Mouse (Mus musculus): ENCODE measurements around the gene Stum. TPM values are rescaled to one million over a fixed set of nuclear protein-coding genes. Genes with fewer than 3 reads are reported as not detected.
"Not testable (repeated sequence)": the region's sequence is repeated elsewhere in the genome, so short reads cannot be mapped to it uniquely, and the experiment has no call there.

Stum gene
- polyA plus RNA-seq, 1 experiment from 2014 or later: 5.5 TPM

DNA sequence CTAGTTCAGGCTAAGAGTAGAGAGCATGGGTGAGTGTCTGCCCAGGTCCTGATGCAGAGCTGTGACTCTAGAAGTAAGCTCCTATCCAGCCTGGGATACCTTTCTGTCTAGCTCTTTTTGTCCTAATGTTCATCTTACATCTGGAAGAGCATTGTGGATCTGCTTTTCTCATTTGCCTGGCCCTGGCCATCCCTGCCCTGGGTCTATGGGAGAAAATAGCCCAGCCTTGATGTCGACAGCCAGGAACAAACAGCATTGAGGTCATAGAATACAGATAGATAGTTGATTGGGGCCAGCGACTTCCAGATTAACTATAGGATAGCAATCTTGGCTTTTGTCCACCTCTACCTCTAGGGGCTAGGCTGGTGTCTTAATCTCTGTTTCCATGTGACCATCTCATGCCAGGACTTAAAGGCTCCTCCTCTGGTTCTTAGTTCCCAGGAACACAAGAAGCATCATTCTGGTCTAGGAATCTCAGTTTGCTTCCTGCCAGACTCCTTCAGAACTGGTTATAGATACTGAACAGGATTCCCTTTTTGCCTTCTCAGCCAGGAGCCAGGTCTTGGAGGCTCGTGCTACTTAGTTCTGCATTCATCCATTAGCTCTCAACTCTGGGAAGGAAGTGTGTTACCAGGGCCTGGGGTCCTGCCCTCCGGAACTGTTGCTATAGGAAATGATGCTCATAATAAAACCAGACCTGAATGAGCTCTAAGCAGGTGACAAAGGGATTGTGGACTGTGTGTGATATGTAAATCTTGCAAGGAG, 82.4 kb downstream of the Stum start:
- Histone ChIP-seq H3K4me3 (no peak overlapping the region), H3K4me1 (replicated peaks) (peaks cover 14% of the 10 kb centered on the region), H3K36me3 (no peaks in the 10 kb centered on the region), H3K9me3 (no peaks in the 10 kb centered on the region), H3K9ac (no peak overlapping the region), H3K4me2 (no peak overlapping the region), H3K27ac (replicated peaks) (no peak overlapping the region), H3K27me3 (no peaks in the 10 kb centered on the region)
- ATAC-seq (ENCODE audit: low read depth): no peak
- WGBS: 82% methylated on average over 4 of the region's 4 CpGs

DNA sequence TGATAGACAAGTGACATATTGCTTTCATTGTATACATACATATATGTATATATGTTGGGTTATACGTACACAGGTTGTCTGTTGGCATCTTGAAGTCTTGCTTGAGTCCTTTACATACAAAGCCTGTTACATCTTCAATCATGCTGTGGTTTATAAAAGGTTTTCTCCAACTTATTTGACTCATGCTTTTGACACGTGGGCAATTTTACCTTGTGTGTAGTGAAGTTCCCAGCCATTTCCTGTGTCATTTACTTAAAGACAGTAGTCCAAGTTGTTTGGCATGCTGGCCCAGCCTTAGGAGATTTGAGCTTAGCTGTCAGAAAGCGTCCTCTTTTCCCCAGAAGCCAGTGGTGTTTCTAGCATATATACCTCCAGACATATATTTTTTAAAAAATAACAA, 84.9 kb downstream of the Stum start:
- no peaks in the 10 kb centered on the region for H3K36me3 ChIP-seq
- no peak overlapping the region for H3K4me3 ChIP-seq
- no peak overlapping the region for H3K27ac ChIP-seq (replicated peaks)
- peaks cover 6% of the 10 kb centered on the region for H3K4me1 ChIP-seq (replicated peaks)
- H3K4me2 ChIP-seq: no peak overlapping the region
- H3K9me3 ChIP-seq: no peaks in the 10 kb centered on the region
- WGBS: 78% methylated on average over 3 of the region's 3 CpGs
- ATAC-seq (ENCODE audit: low read depth): no peak
- no peak overlapping the region for H3K9ac ChIP-seq
- no peaks in the 10 kb centered on the region for H3K27me3 ChIP-seq

DNA sequence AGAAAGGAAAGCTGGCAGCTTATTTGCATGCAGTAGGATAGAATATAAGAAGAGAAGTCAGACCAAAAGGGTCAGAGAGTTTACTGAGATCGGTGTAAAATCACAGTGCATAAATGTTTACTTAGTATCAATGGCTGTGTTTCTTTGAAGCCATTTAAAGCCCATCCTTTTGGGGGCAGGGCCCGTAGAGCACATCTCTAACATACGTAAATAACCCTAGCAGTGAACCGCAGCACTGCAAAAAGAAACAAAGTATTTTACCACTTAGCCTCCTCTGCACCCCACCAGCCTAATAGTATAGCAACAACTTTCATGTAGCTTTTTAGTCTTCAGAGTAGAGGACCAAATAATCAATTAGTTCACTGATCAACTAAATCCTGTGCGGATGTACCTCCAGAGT, 85.6 kb downstream of the Stum start:
- no peak overlapping the region for H3K9ac ChIP-seq
- H3K4me2 ChIP-seq: no peak overlapping the region
- no peak overlapping the region for H3K27ac ChIP-seq (replicated peaks)
- no peaks in the 10 kb centered on the region for H3K27me3 ChIP-seq
- 52% methylated on average over 5 of the region's 5 CpGs for WGBS
- no peak for ATAC-seq (ENCODE audit: low read depth)
- H3K4me1 ChIP-seq (replicated peaks): peaks cover 1% of the 10 kb centered on the region
- no peak overlapping the region for H3K4me3 ChIP-seq
- no peaks in the 10 kb centered on the region for H3K9me3 ChIP-seq
- H3K36me3 ChIP-seq: no peaks in the 10 kb centered on the region

- 87% methylated on average over 12 of the region's 12 CpGs for WGBS
- no peaks in the 10 kb centered on the region for H3K36me3 ChIP-seq
- no peaks in the 10 kb centered on the region; the same call in 1 of the 2 replicates for H3K4me1 ChIP-seq (replicated peaks)
- H3K27me3 ChIP-seq: no peaks in the 10 kb centered on the region
- no peak overlapping the region for H3K27ac ChIP-seq (replicated peaks)
- no peak overlapping the region for H3K4me3 ChIP-seq
- no peaks in the 10 kb centered on the region for H3K9me3 ChIP-seq
- no peak overlapping the region for H3K4me2 ChIP-seq
- no peak overlapping the region for H3K9ac ChIP-seq
- no peak for ATAC-seq (ENCODE audit: low read depth)
These were observed 89.4 kb downstream of the Stum start for GRCm38 (mm10) chr1:180393873-180394272.

GRCm38 (mm10) chr1:180393017-180393797, 90.1 kb downstream of the Stum start:
- Histone ChIP-seq H3K9me3 (no peaks in the 10 kb centered on the region), H3K27ac (replicated peaks) (no peak overlapping the region), H3K27me3 (no peaks in the 10 kb centered on the region), H3K4me1 (replicated peaks) (peaks cover 5% of the 10 kb centered on the region), H3K4me2 (no peak overlapping the region), H3K36me3 (no peaks in the 10 kb centered on the region), H3K4me3 (no peak overlapping the region), H3K9ac (no peak overlapping the region)
- WGBS: 78% methylated on average over 9 of the region's 9 CpGs
- no peak for ATAC-seq (ENCODE audit: low read depth)

DNA sequence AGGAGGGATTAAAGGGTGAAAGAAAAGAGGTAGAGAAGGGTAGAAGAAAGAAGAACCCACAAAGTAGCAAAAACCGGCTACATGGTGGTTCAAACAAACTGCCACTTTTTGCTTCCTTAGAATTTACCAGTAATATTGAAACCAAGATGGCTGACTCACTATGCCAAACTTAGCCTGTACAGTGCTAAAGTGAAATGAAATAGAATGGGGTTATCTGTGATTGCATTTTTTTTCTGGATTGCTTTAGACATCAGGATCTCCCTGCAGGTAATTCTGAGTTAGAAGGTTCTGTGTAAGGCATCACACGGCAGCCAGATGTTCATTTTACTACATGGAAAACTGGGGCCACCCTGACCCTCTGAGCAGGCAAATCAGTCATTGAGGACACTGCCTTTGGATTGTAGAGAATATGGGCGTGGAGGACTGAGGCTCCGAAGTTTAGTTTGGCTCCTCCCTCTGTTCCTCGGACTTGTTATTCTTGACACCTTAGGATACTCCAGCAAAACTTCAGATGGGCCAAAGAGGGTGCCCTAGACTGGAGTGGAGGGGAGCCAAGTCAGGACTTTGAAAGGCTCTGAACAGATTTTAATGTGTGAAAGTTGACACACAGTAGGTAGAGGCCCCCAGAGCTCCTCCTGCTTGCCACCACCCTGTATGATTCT, 91.0 kb downstream of the Stum start:
- Histone ChIP-seq H3K27ac (replicated peaks) (no peak overlapping the region), H3K27me3 (no peaks in the 10 kb centered on the region), H3K4me1 (replicated peaks) (peaks cover 12% of the 10 kb centered on the region), H3K4me2 (no peak overlapping the region), H3K4me3 (no peak overlapping the region), H3K9me3 (no peaks in the 10 kb centered on the region), H3K36me3 (no peaks in the 10 kb centered on the region), H3K9ac (no peak overlapping the region)
- WGBS: 85% methylated on average over 5 of the region's 5 CpGs
- no peak for ATAC-seq (ENCODE audit: low read depth)

DNA sequence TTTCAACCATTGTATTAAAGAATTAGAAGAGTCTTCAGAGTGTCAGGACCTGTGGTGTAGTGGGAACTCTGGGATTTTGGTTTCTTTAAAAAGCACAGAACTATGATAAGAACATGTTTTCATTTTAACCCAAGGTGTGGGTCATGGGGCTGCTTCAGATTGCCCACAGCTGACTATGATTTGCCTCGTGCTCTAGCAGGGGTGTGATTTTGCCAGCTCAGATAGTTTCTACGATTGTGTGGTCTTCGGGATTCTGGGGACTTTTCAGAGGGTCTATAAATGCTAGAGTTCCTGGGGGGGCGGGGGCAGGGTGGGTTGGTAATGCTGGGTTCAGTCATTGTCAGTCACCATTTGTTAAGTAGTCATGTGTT, 91.7 kb downstream of the Stum start:
- no peaks in the 10 kb centered on the region for H3K36me3 ChIP-seq
- no peak overlapping the region for H3K4me3 ChIP-seq
- no peaks in the 10 kb centered on the region for H3K9me3 ChIP-seq
- H3K9ac ChIP-seq: no peak overlapping the region
- ATAC-seq (ENCODE audit: low read depth): no peak
- no peak overlapping the region for H3K27ac ChIP-seq (replicated peaks)
- peaks cover 17% of the 10 kb centered on the region for H3K4me1 ChIP-seq (replicated peaks)
- 82% methylated on average over 4 of the region's 4 CpGs for WGBS
- H3K27me3 ChIP-seq: no peaks in the 10 kb centered on the region
- H3K4me2 ChIP-seq: no peak overlapping the region

DNA sequence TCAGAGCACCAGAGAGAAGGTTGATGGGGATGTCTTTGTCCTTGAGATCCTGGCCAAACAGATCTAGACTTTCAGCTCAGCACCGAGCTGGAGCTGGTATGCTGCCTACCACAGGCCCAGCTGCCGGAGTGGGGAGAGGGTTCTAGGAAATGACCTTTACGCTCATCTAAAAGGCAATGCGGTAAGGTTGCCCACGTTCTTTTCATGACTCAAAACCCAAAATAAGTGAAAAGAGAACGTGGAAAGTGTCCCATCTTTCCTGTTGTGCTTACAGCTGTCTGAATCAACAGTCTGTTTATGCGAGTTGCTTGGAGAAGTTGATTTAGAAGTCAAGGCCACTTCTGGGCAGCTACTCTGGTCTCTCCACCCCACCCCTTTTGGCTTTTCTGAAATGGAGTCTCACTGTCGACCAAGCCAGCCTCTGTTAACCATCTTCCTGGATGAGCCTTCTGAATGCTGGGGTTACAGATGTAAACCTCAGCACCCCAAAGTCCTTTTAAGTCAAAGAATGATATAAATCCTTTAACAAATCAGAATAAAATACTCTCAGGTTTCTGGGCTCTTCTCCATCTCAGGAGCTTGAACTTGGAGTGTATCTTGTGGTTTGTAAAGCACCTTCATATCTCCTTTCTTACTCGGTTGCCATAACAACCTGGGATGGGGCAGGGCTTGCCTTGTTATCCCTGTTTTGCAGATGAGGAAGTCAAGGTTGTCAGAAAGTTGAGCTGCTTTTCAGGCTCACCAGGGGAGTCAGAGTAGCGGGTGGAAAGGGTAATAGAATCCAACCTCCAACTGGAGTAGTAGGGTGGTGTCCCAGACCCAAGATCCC, 92.3 kb downstream of the Stum start:
- H3K9me3 ChIP-seq: no peaks in the 10 kb centered on the region
- peaks cover 22% of the 10 kb centered on the region for H3K4me1 ChIP-seq (replicated peaks)
- no peak overlapping the region for H3K27ac ChIP-seq (replicated peaks)
- H3K27me3 ChIP-seq: no peaks in the 10 kb centered on the region
- H3K36me3 ChIP-seq: no peaks in the 10 kb centered on the region
- no peak overlapping the region for H3K9ac ChIP-seq
- no peak overlapping the region for H3K4me2 ChIP-seq
- WGBS: 82% methylated on average over 10 of the region's 10 CpGs
- no peak for ATAC-seq (ENCODE audit: low read depth)
- no peak overlapping the region for H3K4me3 ChIP-seq

DNA sequence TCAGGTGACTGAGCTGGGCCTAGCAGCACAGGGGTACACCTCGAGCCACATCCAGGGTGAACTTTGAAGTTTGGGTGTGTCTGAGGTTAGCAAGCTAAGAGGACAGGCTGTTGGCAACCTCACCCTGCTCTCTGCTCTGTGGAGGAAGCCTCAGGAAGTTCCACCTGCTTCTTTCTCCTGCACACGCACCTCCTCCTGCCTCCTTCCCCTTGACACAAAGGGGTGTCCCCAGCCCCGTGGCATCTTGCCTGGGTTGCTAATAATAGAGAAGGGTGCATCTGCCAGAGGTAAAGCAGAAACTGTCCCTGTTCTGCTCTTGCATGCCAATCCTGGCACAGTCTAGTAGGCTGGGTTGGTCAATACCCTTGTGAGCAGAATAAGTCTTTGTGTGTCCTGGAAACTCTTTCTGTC, 93.0 kb downstream of the Stum start:
- no peaks in the 10 kb centered on the region for H3K36me3 ChIP-seq
- no peak overlapping the region for H3K9ac ChIP-seq
- no peaks in the 10 kb centered on the region for H3K9me3 ChIP-seq
- 79% methylated on average over 3 of the region's 3 CpGs for whole genome bisulfite sequencing
- no peak for ATAC-seq (ENCODE audit: low read depth)
- peaks cover 22% of the 10 kb centered on the region for H3K4me1 ChIP-seq (replicated peaks)
- no peak overlapping the region for H3K4me3 ChIP-seq
- H3K27ac ChIP-seq (replicated peaks): no peak overlapping the region
- no peaks in the 10 kb centered on the region for H3K27me3 ChIP-seq
- H3K4me2 ChIP-seq: no peak overlapping the region

DNA sequence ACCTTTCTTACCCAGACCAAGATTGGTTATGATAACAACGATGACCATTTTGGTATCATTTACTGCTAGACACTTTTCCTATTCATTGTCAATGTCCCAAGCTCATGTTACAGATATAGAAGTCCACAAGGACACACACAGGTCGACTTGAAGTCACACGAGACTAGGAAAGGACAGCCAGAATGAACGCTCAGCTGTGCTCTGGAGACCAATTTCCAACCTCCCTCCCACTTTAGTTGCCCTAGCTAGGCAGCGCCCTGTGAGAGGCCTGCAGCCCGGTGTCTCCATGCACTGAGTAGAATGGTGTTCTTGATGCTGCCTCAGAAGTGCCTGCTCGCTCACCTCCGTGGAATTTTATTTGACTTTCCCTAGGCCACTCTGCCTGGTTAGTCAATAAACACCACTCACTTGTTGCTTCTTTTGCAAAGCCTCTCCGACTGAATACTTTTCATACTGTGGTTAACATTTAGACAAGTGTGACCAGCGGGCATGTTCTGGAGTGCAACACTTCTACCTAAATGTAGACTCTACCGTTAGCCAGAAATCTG, 94.0 kb downstream of the Stum start:
- H3K36me3 ChIP-seq; H3K27me3 ChIP-seq; H3K4me2 ChIP-seq; H3K9me3 ChIP-seq; H3K9ac ChIP-seq; ATAC-seq (ENCODE audit: low read depth); H3K27ac ChIP-seq (replicated peaks); H3K4me3 ChIP-seq: not testable (repeated sequence)
- 84% methylated on average over 11 of the region's 11 CpGs for WGBS
- peaks cover 22% of the 10 kb centered on the region for H3K4me1 ChIP-seq (replicated peaks)

DNA sequence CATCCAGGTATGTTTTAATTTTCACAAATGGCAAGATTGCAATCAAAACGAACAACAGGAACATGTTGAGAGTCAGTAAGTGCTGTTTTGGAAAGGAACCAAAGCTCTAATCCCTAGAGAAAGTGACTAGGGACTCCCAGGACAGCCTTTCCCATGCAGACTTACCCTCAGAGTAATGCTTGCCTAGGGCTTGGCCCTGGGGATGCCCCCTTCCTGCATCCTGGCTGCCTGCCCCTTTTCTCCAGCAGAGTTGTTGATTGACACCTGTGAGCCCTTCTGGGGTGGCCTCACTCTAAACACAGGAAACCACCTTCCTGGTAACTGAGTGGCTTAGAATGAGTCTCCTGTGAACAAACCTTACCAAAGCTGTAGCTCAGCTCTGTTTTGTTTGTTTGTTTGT, 94.8 kb downstream of the Stum start:
- 61% methylated on average over 1 of the region's 1 CpGs for WGBS
- H3K36me3 ChIP-seq: no peaks in the 10 kb centered on the region
- H3K4me3 ChIP-seq: no peak overlapping the region
- 0 out of 2 replicates have a peak overlapping the region, but pooled peaks have one; percentile 75 for H3K27ac ChIP-seq (replicated peaks)
- peaks cover 22% of the 10 kb centered on the region for H3K4me1 ChIP-seq (replicated peaks)
- no peak overlapping the region for H3K4me2 ChIP-seq
- H3K27me3 ChIP-seq: no peaks in the 10 kb centered on the region
- no peaks in the 10 kb centered on the region for H3K9me3 ChIP-seq
- 0 out of 2 replicates have a peak overlapping the region, but pooled peaks have one; percentile 64 for H3K9ac ChIP-seq
- no peak for ATAC-seq (ENCODE audit: low read depth)

Measured in neural tube, embryonic 13.5 days (tissue).